Mouse (Mus musculus) midbrain, embryonic 14.5 days (tissue): ENCODE data around the gene Dtx4. TPM values are rescaled to one million over a fixed set of nuclear protein-coding genes. Genes with fewer than 3 reads are reported as not detected.

ENCODE experiments used
- ATAC-seq: fragments of 200-750 bp; cut with Nextera tagmentation; 2 replicates; pipeline ENCODE4 v1.8.0; 2017; ENCODE audit warnings: moderate number of reproducible peaks, moderate library complexity; ENCODE audit not compliant: low FRiP score, low TSS enrichment
- DNase-seq: peaks from one replicate; pipeline ENCODE4 v3.0.0-alpha.2; 2015
- H3K27ac ChIP-seq: fragments of 300-500 bp; sonication (generic); replicated peaks from 2 replicates; pipeline ENCODE4 v1.5.1; 2014; ENCODE audit warnings: mild to moderate bottlenecking, low read depth, low read length, moderate library complexity
- H3K27me3 ChIP-seq: fragments of 300-500 bp; sonication (generic); 2 replicates; pipeline ENCODE4 v1.6.1; 2014; ENCODE audit warnings: low read length, control low read depth, mixed read lengths; ENCODE audit not compliant: control insufficient read depth, insufficient read depth
- H3K36me3 ChIP-seq: fragments of 300-500 bp; sonication (generic); 2 replicates; pipeline ENCODE4 v1.6.1; 2014; ENCODE audit warnings: low read length, control low read depth; ENCODE audit not compliant: control insufficient read depth, insufficient read depth
- H3K4me1 ChIP-seq: fragments of 300-500 bp; sonication (generic); 2 replicates; pipeline ENCODE4 v1.6.1; 2014; ENCODE audit warnings: mild to moderate bottlenecking, antibody characterized with exemption, low read length, control low read depth; ENCODE audit not compliant: control insufficient read depth, insufficient read depth
- H3K4me2 ChIP-seq: fragments of 300-500 bp; sonication (generic); 2 replicates; pipeline ENCODE4 v1.6.1; 2014; ENCODE audit warnings: mild to moderate bottlenecking, low read length, moderate library complexity
- H3K4me3 ChIP-seq: fragments of 300-500 bp; sonication (generic); replicated peaks from 2 replicates; pipeline ENCODE4 v1.5.1; 2014; ENCODE audit warnings: low read depth, low read length
- H3K9ac ChIP-seq: fragments of 300-500 bp; sonication (generic); replicated peaks from 2 replicates; pipeline ENCODE4 v1.6.1; 2014; ENCODE audit warnings: mild to moderate bottlenecking, low read length, moderate library complexity
- H3K9me3 ChIP-seq: fragments of 300-500 bp; sonication (generic); 2 replicates; pipeline ENCODE4 v1.6.1; 2016; ENCODE audit warnings: low read length, control low read depth, mixed read lengths; ENCODE audit not compliant: control insufficient read depth
- WGBS: fragments of 180-500 bp; shearing (Covaris S2); extraction: QIAGEN DNeasy Blood & Tissue Kit; methylation state at CpG from one replicate; pipeline ENCODE4 v1.1.7; 2014; 5-methylcytosine and 5-hydroxymethylcytosine counted together
- polyA plus RNA-seq: library from polyadenylated mRNA; unstranded; fragments of >200 nt; fragmentation: Nextera tagmentation; extraction: Ambion mirVana; gene quantifications from 2 replicates; pipeline ENCODE4 v1.2.1, GENCODE M21; 2014

Dtx4 gene
- polyA plus RNA-seq, 1 experiment from 2014 or later: 46.0 TPM

GRCm38 (mm10) chr19:12457401-12458066 is 43.7 kb downstream of the Dtx4 start:
- Histone ChIP-seq H3K9me3 (no peaks in the 10 kb centered on the region), H3K27ac (no peak overlapping the region), H3K27me3 (no peaks in the 10 kb centered on the region), H3K36me3 (no peaks in the 10 kb centered on the region), H3K4me1 (no peaks in the 10 kb centered on the region), H3K4me2 (no peak overlapping the region), H3K9ac (no peak overlapping the region), H3K4me3 (no peak overlapping the region)
- no peak for ATAC-seq
- no peak for DNase-seq
- WGBS: 88% methylated on average over 12 of the region's 12 CpGs

- Histone ChIP-seq H3K4me3 (no peak overlapping the region), H3K27me3 (no peaks in the 10 kb centered on the region), H3K9ac (no peak overlapping the region), H3K9me3 (no peaks in the 10 kb centered on the region), H3K4me1 (no peaks in the 10 kb centered on the region), H3K27ac (no peak overlapping the region), H3K36me3 (no peaks in the 10 kb centered on the region), H3K4me2 (no peak overlapping the region)
- 93% methylated on average over 3 of the region's 3 CpGs for WGBS
- no peak for ATAC-seq
- no peak for DNase-seq
Measured at GRCm38 (mm10) chr19:12445014-12445413, 56.2 kb downstream of the Dtx4 start.

GRCm38 (mm10) chr19:12442560-12442959 is 58.7 kb downstream of the Dtx4 start:
- H3K27ac ChIP-seq: no peak overlapping the region
- H3K9ac ChIP-seq: no peak overlapping the region
- no peak overlapping the region for H3K4me2 ChIP-seq
- H3K4me1 ChIP-seq: no peaks in the 10 kb centered on the region
- H3K4me3 ChIP-seq: no peak overlapping the region
- WGBS: 83% methylated on average over 4 of the region's 4 CpGs
- H3K36me3 ChIP-seq: no peaks in the 10 kb centered on the region
- DNase-seq (no peak), ATAC-seq (no peak)
- H3K9me3 ChIP-seq: no peaks in the 10 kb centered on the region
- H3K27me3 ChIP-seq: no peaks in the 10 kb centered on the region

- no peak overlapping the region for H3K4me3 ChIP-seq
- H3K27ac ChIP-seq: no peak overlapping the region
- WGBS: 66% methylated on average over 5 of the region's 5 CpGs
- no peaks in the 10 kb centered on the region for H3K9me3 ChIP-seq
- H3K36me3 ChIP-seq: no peaks in the 10 kb centered on the region
- H3K4me1 ChIP-seq: no peaks in the 10 kb centered on the region
- ATAC-seq: no peak
- no peak overlapping the region for H3K4me2 ChIP-seq
- no peaks in the 10 kb centered on the region for H3K27me3 ChIP-seq
- no peak for DNase-seq
- no peak overlapping the region for H3K9ac ChIP-seq
Measured at GRCm38 (mm10) chr19:12440103-12440725, 61.0 kb downstream of the Dtx4 start.

- DNase-seq (no peak), ATAC-seq (no peak)
- H3K36me3 ChIP-seq: no peaks in the 10 kb centered on the region
- H3K9ac ChIP-seq: no peak overlapping the region
- H3K27ac ChIP-seq: no peak overlapping the region
- no peaks in the 10 kb centered on the region for H3K9me3 ChIP-seq
- no peak overlapping the region for H3K4me3 ChIP-seq
- H3K4me1 ChIP-seq: no peaks in the 10 kb centered on the region
- no peaks in the 10 kb centered on the region for H3K27me3 ChIP-seq
- H3K4me2 ChIP-seq: no peak overlapping the region
- 49% methylated on average over 1 of the region's 1 CpGs for WGBS
Measured at GRCm38 (mm10) chr19:12439581-12439980, 61.7 kb downstream of the Dtx4 start.

GRCm38 (mm10) chr19:12435750-12436524 is 65.3 kb downstream of the Dtx4 start:
- Histone ChIP-seq H3K27me3 (no peaks in the 10 kb centered on the region), H3K4me3 (no peak overlapping the region), H3K27ac (no peak overlapping the region), H3K4me2 (no peak overlapping the region), H3K9ac (no peak overlapping the region), H3K9me3 (no peaks in the 10 kb centered on the region), H3K36me3 (no peaks in the 10 kb centered on the region), H3K4me1 (no peaks in the 10 kb centered on the region)
- no peak for ATAC-seq
- DNase-seq: no peak
- 85% methylated on average over 4 of the region's 4 CpGs for WGBS

- H3K9me3 ChIP-seq: no peaks in the 10 kb centered on the region
- ATAC-seq: no peak
- no peak for DNase-seq
- no peaks in the 10 kb centered on the region for H3K4me1 ChIP-seq
- 76% methylated on average over 4 of the region's 4 CpGs for WGBS
- no peaks in the 10 kb centered on the region for H3K27me3 ChIP-seq
- no peak overlapping the region for H3K4me2 ChIP-seq
- H3K27ac ChIP-seq: no peak overlapping the region
- H3K36me3 ChIP-seq: no peaks in the 10 kb centered on the region
- H3K4me3 ChIP-seq: no peak overlapping the region
- no peak overlapping the region for H3K9ac ChIP-seq
Measured at GRCm38 (mm10) chr19:12435011-12435416, 66.2 kb downstream of the Dtx4 start.

GRCm38 (mm10) chr19:12433033-12433432 is 68.2 kb downstream of the Dtx4 start:
- H3K4me2 ChIP-seq: no peak overlapping the region
- H3K9ac ChIP-seq: no peak overlapping the region
- no peak overlapping the region for H3K4me3 ChIP-seq
- no peaks in the 10 kb centered on the region for H3K9me3 ChIP-seq
- H3K36me3 ChIP-seq: no peaks in the 10 kb centered on the region
- ATAC-seq: peak; percentile 63; the same call in 1 of the 2 replicates
- no peaks in the 10 kb centered on the region for H3K27me3 ChIP-seq
- WGBS: 3% methylated on average over 2 of the region's 2 CpGs
- no peak overlapping the region for H3K27ac ChIP-seq
- peak; percentile 72 for DNase-seq
- H3K4me1 ChIP-seq: no peaks in the 10 kb centered on the region
